Mouse (Mus musculus) hindbrain, embryonic 16.5 days (tissue): ENCODE results near the gene Gm3646. TPM values are rescaled to one million over a fixed set of nuclear protein-coding genes. Genes with fewer than 3 reads are reported as not detected.

Experiments
- ATAC-seq: fragments of 200-750 bp; cut with Nextera tagmentation; 2 replicates; pipeline ENCODE4 v1.8.0; 2017; ENCODE audit warnings: moderate TSS enrichment, moderate library complexity
- H3K27ac ChIP-seq: fragments of 300-500 bp; sonication (generic); 2 replicates; pipeline ENCODE4 v1.5.1; 2014; ENCODE audit warnings: low read depth, mild to moderate bottlenecking, control low read depth, low read length, moderate library complexity
- H3K27me3 ChIP-seq: fragments of 300-500 bp; sonication (generic); replicated peaks from 2 replicates; pipeline ENCODE4 v1.6.1; 2014; ENCODE audit warnings: low read length; ENCODE audit not compliant: control insufficient read depth, insufficient read depth
- H3K36me3 ChIP-seq: fragments of 300-500 bp; sonication (generic); 2 replicates; pipeline ENCODE4 v1.6.1; 2014; ENCODE audit warnings: mild to moderate bottlenecking, low read length, moderate library complexity, mixed read lengths; ENCODE audit not compliant: control insufficient read depth, insufficient read depth
- H3K4me1 ChIP-seq: fragments of 300-500 bp; sonication (generic); 2 replicates; pipeline ENCODE4 v1.6.1; 2014; ENCODE audit warnings: low read depth, low read length; ENCODE audit not compliant: control insufficient read depth, insufficient read depth
- H3K4me2 ChIP-seq: fragments of 300-500 bp; sonication (generic); 2 replicates; pipeline ENCODE4 v1.6.1; 2014; ENCODE audit warnings: mild to moderate bottlenecking, low read length, control low read depth, moderate library complexity
- H3K4me3 ChIP-seq: fragments of 300-500 bp; sonication (generic); 2 replicates; pipeline ENCODE4 v1.5.1; 2014; ENCODE audit warnings: mild to moderate bottlenecking, low read length, control low read depth, moderate library complexity
- H3K9ac ChIP-seq: fragments of 300-500 bp; sonication (generic); 2 replicates; pipeline ENCODE4 v1.6.1; 2014; ENCODE audit warnings: low read depth, mild to moderate bottlenecking, control low read depth, low read length, moderate library complexity
- H3K9me3 ChIP-seq: fragments of 300-500 bp; sonication (generic); 2 replicates; pipeline ENCODE4 v1.6.1; 2014; ENCODE audit warnings: mild to moderate bottlenecking, low read length, moderate library complexity; ENCODE audit not compliant: control insufficient read depth
- WGBS: fragments of 180-500 bp; shearing (Covaris S2); extraction: QIAGEN DNeasy Blood & Tissue Kit; methylation state at CpG from one replicate; pipeline ENCODE4 v1.1.7; 2014; 5-methylcytosine and 5-hydroxymethylcytosine counted together
- polyA plus RNA-seq: library from polyadenylated mRNA; unstranded; fragments of >200 nt; fragmentation: Nextera tagmentation; extraction: Ambion mirVana; gene quantifications from 2 replicates; pipeline ENCODE4 v1.2.1, GENCODE M21; 2015

The Gm3646 gene
- polyA plus RNA-seq, 1 experiment from 2014 or later = not detected

DNA sequence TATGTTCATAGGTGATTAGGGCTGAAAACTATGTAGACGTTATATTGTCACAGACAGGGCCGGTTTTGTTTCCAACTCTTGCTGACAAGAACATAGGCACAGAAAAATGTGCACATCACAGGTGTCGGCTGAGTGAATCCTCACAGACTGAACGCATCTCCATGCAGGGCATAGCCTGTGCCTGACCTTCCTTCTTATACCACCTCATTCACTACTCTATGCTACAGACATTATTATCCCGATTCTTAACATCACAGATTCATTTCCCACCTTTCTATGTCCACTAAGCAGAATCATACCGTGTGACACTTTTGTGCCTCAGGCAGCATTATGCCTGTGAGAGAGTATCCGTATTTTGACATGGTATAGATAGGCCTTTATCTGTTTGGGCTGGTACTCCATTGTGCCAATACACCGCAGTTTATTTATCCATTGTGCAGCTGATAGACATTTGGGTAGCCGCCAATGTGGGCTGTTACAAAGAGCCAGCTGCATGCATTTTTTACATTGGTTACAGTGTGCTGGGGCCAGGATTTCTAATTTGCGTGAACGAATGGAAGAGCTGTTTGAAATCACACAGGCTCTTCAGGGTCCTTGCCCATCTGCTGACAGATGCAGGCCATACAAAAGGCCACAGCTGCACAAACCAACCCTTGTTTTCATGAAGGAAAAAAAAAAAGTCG is 33.5 kb upstream of the Gm3646 start:
- peaks cover 3% of the 10 kb centered on the region; the same call in 1 of the 2 replicates for H3K4me1 ChIP-seq
- peak overlapping the region; percentile 32; the same call in 1 of the 2 replicates for H3K27ac ChIP-seq
- no peak overlapping the region for H3K9ac ChIP-seq
- ATAC-seq = peak; percentile 86
- no peaks in the 10 kb centered on the region for H3K27me3 ChIP-seq
- H3K9me3 ChIP-seq = no peaks in the 10 kb centered on the region
- WGBS = 26% methylated on average over 12 of the region's 12 CpGs
- H3K36me3 ChIP-seq = no peaks in the 10 kb centered on the region
- no peak overlapping the region for H3K4me3 ChIP-seq
- no peak overlapping the region; the same call in 1 of the 2 replicates for H3K4me2 ChIP-seq

- Histone ChIP-seq H3K9me3 (no peaks in the 10 kb centered on the region), H3K4me3 (no peak overlapping the region), H3K27ac (no peak overlapping the region), H3K9ac (no peak overlapping the region), H3K4me2 (no peak overlapping the region), H3K27me3 (no peaks in the 10 kb centered on the region), H3K36me3 (no peaks in the 10 kb centered on the region), H3K4me1 (no peaks in the 10 kb centered on the region)
- ATAC-seq = no peak
- 76% methylated on average over 4 of the region's 4 CpGs for WGBS
These were observed 26.5 kb upstream of the Gm3646 start for GRCm38 (mm10) chr1:39831594-39832039.

- Histone ChIP-seq H3K9ac (no peak overlapping the region), H3K27ac (no peak overlapping the region), H3K4me3 (no peak overlapping the region), H3K4me1 (no peaks in the 10 kb centered on the region), H3K9me3 (no peaks in the 10 kb centered on the region), H3K36me3 (no peaks in the 10 kb centered on the region), H3K27me3 (no peaks in the 10 kb centered on the region), H3K4me2 (no peak overlapping the region)
- ATAC-seq = no peak
- WGBS = 86% methylated on average over 11 of the region's 11 CpGs
These were observed 25.9 kb upstream of the Gm3646 start for GRCm38 (mm10) chr1:39830786-39831593.

DNA sequence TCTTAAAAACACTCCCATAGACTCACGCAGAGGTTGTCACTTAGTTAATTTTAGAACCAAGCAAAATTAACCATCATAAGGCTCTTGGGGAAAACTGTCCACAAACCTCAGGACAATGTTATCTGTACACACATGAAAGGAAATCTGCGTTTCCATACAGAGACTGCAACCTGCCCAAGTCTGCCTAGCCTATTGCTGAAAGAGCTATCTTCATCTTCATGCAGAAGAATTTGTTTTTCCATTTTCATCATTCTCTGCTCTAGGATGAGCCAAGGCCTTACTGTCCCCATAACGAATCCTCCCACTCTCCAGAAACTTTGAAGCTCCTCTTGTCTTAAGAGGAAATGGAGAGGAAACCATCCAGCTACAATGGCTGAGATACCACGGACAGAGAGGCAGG is 19.8 kb upstream of the Gm3646 start:
- no peak overlapping the region for H3K4me2 ChIP-seq
- H3K9me3 ChIP-seq = no peaks in the 10 kb centered on the region
- H3K9ac ChIP-seq = no peak overlapping the region
- ATAC-seq = no peak
- no peak overlapping the region for H3K4me3 ChIP-seq
- no peaks in the 10 kb centered on the region for H3K4me1 ChIP-seq
- H3K27ac ChIP-seq = no peak overlapping the region
- H3K36me3 ChIP-seq = no peaks in the 10 kb centered on the region
- H3K27me3 ChIP-seq = no peaks in the 10 kb centered on the region
- WGBS = 85% methylated on average over 4 of the region's 4 CpGs

DNA sequence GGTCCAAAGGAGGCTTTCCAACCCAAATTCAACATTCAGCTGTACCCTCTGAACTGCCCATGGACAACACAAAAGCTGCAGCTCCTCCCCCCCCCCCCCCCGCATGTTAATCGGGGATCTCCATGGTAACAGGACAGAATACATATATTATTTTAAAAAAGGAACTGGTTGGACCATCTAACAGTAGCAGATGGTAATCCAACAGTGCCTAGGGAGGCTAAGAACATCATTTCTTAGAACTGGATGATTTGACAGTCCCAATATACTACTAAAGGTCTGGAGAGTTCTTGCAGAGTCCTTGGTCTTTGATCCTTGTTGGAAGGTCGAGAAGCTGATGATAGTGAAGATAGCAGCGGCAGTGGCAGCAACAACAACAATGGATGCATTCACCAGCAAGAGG is 19.1 kb upstream of the Gm3646 start:
- H3K27ac ChIP-seq = no peak overlapping the region
- H3K36me3 ChIP-seq = no peaks in the 10 kb centered on the region
- no peak overlapping the region for H3K4me2 ChIP-seq
- H3K27me3 ChIP-seq = no peaks in the 10 kb centered on the region
- no peak for ATAC-seq
- H3K4me1 ChIP-seq = no peaks in the 10 kb centered on the region
- no peak overlapping the region for H3K4me3 ChIP-seq
- WGBS = 42% methylated on average over 4 of the region's 4 CpGs
- no peaks in the 10 kb centered on the region for H3K9me3 ChIP-seq
- no peak overlapping the region for H3K9ac ChIP-seq

DNA sequence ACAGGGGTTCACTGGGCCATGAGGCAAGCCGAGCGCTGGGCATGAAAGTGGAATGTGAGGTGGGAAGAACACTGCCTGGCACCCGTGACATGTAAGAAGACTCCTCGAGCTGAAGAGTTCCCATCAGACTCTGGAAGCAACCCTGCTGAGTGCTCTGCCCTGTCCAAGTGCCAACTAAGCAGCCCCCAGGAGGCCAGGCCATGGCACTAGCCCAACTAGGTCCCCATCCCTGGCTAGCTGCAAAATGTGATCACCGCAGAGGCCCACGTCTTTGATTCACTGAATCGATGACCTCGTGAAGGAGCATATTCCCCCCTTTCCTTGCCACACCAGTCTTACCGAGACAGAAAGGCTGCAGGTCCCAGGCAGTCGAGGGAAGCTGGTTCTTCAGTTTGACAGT is 14.5 kb upstream of the Gm3646 start:
- no peak for ATAC-seq
- 70% methylated on average over 10 of the region's 10 CpGs for WGBS

GRCm38 (mm10) chr1:39815766-39816165 is 10.6 kb upstream of the Gm3646 start:
- Histone ChIP-seq H3K9me3 (no peaks in the 10 kb centered on the region), H3K9ac (no peak overlapping the region), H3K4me2 (no peak overlapping the region), H3K4me3 (no peak overlapping the region), H3K4me1 (no peaks in the 10 kb centered on the region), H3K27me3 (no peaks in the 10 kb centered on the region), H3K36me3 (no peaks in the 10 kb centered on the region), H3K27ac (no peak overlapping the region)
- no peak for ATAC-seq
- WGBS = 89% methylated on average over 5 of the region's 5 CpGs

More for the DNA sequence above, 14.5 kb upstream of the Gm3646 start:
- no peaks in the 10 kb centered on the region for H3K4me1 ChIP-seq
- no peak overlapping the region for H3K4me2 ChIP-seq
- no peaks in the 10 kb centered on the region for H3K9me3 ChIP-seq
- no peak overlapping the region for H3K4me3 ChIP-seq
- H3K27ac ChIP-seq = no peak overlapping the region
- H3K36me3 ChIP-seq = no peaks in the 10 kb centered on the region
- no peaks in the 10 kb centered on the region for H3K27me3 ChIP-seq
- no peak overlapping the region for H3K9ac ChIP-seq

DNA sequence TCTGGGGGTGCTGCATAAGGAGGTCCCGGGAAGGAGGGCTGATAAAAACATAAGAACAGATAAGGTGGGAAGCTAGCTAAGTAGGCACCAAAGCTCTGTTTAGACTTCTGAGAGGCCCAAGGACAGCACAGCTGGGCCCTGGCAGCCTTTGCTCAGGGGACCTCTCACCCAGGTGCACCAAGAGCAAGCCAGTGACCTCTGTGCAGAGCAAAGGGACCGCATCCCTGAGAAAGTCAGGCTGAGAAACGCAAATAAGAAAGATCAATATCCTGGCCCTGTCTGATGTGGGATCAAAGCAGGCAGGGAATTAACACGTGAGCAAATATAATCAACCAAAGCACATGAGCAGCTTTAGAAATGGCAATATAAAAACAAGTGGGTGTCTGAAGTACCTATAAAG is 7.9 kb upstream of the Gm3646 start:
- WGBS = 76% methylated on average over 4 of the region's 4 CpGs
- ATAC-seq = no peak
- Histone ChIP-seq H3K36me3 (no peaks in the 10 kb centered on the region), H3K4me2 (no peak overlapping the region), H3K9ac (no peak overlapping the region), H3K9me3 (no peaks in the 10 kb centered on the region), H3K27ac (no peak overlapping the region), H3K4me1 (no peaks in the 10 kb centered on the region), H3K27me3 (no peaks in the 10 kb centered on the region), H3K4me3 (no peak overlapping the region)

DNA sequence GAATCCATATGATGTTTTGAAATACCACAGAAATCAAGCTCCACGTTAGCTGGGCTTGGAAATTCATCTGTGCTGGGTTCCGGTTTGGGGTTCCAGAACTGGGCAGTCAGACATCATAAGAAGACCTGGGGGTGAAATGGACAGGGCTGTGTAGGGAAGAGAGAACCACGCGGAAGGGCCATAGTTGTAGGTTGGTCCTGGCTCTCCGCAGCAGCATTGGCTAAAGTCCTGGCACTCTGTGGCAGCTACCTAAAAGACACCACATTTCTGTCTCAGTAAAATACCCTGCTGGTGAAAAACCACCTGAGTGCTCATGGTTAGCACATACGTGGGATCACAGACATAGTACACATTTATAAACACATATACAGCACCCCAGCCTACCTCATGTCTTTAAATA is 343 bp downstream of the Gm3646 start:
- 90% methylated on average over 6 of the region's 6 CpGs for WGBS
- no peak overlapping the region for H3K27ac ChIP-seq
- no peaks in the 10 kb centered on the region for H3K36me3 ChIP-seq
- ATAC-seq = no peak
- no peaks in the 10 kb centered on the region; the same call in 1 of the 2 replicates for H3K4me1 ChIP-seq
- H3K4me2 ChIP-seq = no peak overlapping the region
- no peaks in the 10 kb centered on the region for H3K9me3 ChIP-seq
- H3K4me3 ChIP-seq = no peak overlapping the region
- H3K27me3 ChIP-seq = no peaks in the 10 kb centered on the region
- no peak overlapping the region for H3K9ac ChIP-seq
